Mouse (Mus musculus): Measurements from ENCODE around the gene Adamts17.
A peak's percentile ranks its signal among the peaks of the same experiment; 100 is the strongest.

Adamts17 gene

DNA sequence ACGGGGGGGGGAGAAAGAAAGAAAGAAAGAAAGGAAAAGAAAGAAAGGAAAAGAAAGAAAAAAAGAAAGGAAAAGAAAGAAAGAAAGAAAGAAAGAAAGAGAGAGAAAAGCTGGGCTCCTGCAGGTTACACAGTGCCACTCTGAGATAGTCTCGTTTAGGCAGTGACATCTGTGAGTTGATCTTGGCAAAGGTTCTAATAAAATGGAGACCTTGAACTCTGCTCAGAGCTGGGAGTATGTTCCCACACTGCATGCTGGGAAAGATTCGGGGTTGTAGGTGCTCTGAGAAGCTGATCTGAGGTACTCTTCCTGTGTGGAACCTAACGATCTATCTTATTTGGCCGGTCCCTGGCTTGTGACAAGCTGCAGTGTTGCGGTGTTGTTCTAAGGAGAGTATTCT is 7.0 kb downstream of the Adamts17 start:
- DNase-seq (ENCODE audit: low read depth, low spot score), result no peak

DNA sequence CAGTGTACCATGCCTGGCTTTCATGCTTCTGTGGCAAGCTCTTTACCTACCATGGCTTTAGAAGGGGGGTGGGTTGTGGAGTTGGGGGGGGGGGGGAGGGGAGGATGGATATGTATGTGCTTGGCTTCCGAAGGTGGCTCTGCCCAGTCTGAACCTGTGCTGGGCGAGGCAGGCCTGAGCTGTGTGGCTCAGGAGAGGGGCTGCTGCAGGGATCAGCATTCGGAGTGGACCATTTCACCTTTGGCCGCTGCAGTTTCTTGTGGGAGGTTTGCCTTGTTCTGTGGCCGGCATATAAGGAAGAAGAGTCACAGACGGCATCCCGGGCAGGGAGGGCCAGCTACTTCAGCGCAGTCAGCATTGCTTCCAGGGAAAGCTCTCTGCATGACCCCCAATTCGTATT is 7.8 kb downstream of the Adamts17 start:
- DNase-seq (ENCODE audit: low read depth, low spot score), result no peak

DNA sequence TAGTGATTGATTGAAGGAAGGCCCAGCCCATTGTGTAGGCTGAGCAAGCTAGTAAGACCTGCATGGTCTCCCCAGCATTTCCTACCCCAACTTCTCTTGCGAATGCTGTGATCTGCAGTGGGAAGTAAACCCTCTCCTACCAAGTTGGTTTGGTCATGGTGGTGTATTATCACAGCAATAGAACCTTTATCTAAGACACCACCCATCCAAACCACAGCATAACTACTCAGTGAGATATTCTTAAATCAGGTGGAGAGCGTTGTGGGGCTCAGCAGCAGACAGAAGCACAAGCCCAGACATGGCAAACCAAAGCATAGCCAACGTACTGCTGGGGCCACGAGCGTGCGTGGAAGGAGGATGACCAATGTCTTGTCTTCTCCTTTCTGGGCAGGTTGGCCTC is 9.8 kb downstream of the Adamts17 start:
- no peak for DNase-seq (ENCODE audit: low read depth, low spot score)

DNA sequence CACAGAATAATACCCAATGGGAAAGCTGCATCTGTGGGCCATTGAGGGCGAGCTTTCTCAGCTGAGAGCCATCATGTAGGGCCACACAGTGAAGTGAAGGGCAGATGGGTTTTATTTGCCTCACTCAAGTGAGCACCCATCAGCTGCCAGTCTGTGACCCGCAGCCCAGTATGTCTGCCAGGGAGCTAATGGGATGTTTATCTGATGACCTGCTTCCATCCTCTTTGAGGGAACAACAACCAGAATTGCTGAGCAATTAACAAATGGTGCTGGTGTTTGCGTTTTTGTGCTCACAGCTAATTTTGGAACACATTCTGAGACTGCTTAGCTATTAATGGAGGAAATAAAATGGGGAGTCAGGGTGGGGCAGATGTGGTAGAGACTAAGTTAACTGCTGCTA is 12.6 kb downstream of the Adamts17 start:
- no peak for DNase-seq (ENCODE audit: low read depth, low spot score)

DNA sequence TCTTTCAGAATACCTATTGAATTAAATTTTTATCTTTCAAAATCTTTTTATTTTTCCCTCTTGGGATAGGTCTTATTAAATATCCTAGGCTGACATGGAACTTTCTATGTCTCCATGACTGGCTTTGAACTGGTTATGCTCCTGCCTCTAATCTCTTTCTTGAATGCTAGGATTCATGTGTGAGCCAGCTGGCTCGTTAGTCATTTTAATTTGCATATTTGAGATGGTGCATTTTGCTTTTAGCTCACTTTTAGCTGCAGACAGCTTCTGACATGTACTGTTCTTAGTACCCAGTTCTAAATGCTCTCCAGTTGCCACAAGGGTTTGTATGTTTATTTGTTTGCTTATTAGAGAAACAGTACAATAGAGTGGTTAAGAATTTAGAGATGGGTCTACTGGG is 18.1 kb downstream of the Adamts17 start:
- DNase-seq (ENCODE audit: low read depth, low spot score), result no peak

DNA sequence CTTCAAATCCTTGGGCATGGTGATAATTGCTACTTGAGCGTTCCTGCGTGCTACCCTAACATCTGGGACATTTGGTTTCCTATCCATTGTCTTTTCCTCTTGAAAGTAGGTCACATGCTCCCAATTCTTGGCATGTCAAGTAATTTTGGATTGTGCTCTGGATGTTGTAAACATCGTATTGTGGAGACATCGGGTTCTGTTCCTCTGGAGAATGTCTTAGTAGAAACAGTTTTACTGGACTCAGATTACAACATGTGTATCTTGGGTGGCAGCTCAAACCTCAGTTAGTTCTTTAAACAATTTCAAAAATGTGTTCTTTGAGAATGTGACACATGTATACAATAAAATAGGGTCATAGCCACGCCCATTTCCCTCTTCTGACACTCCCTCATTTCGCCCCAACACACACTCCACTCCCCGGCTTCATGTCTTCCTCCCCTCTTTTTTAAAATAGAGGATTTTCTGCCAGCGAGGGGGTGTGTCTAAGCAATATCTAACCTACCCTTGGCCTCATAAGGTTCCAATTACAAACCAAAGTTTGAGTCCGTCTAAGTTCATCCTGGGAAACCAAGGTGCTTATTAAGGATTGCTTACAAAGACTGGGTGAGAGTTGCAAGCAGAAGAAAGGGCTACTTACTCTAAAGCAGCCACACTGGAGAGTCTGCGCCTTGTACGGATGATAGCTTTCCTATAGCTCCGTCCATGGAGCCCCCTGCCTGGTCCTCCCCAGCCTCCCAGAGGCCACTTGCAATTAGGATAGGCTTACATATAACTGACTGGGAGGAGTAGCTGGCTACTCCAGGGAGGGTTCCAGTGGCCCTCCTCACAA is 18.9 kb downstream of the Adamts17 start:
- DNase-seq (ENCODE audit: low read depth, low spot score), result no peak

DNA sequence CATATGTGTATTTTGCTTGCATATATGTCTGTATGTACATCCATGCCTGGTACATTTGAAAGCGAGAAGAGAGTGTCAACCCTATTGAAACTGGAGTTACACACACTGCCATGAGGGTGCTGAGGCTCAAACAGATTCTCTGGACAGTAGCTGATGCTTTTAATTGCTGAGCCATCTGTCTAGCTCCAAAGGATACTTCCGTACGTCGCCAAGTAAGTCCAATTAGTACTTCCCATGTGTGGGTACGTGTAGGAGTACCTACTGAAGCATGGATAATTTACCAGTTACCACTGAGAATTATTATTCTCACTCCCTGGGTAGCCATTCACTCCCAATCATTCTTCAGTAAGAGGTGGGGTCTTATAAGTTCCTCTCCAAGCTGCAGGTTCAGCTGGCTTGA is 19.7 kb downstream of the Adamts17 start:
- no peak for DNase-seq (ENCODE audit: low read depth, low spot score)

DNA sequence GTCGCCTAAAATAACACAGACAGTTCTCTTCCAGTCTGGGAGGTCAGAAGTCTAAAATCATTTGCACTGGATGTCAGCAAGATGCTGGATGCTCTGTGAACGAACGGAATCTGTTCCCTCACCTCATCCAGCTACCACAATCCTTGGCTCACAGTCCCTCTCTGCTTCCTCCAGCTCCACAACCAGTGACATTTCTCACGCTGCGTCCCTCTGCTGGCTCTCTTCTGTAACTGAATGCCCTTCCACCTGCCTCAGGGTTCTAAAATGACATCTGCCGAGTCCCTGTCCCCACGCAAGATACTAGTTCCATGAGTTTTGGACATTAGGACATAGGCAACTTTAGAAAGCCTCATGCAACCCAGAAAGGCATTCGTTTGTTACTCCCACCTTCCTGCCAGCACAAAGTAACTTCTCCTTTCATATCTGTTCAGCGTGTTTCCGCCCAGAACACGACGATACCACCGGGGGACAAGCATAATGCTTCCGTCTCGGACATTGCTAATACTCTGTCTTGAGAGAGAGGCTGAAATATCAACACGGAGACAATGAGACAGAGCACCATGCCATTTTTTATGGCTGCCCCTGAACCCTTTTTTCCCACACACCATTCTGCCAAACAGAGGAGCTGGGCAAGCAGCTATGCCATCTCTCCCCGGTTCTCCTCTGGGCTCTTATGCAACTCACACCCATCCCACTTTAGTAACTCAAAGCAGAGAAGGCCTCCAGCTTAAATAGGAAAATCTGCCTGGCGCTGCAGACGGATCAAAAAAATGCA is 27.6 kb downstream of the Adamts17 start:
- DNase-seq (ENCODE audit: low read depth, low spot score), result peak; percentile 65

DNA sequence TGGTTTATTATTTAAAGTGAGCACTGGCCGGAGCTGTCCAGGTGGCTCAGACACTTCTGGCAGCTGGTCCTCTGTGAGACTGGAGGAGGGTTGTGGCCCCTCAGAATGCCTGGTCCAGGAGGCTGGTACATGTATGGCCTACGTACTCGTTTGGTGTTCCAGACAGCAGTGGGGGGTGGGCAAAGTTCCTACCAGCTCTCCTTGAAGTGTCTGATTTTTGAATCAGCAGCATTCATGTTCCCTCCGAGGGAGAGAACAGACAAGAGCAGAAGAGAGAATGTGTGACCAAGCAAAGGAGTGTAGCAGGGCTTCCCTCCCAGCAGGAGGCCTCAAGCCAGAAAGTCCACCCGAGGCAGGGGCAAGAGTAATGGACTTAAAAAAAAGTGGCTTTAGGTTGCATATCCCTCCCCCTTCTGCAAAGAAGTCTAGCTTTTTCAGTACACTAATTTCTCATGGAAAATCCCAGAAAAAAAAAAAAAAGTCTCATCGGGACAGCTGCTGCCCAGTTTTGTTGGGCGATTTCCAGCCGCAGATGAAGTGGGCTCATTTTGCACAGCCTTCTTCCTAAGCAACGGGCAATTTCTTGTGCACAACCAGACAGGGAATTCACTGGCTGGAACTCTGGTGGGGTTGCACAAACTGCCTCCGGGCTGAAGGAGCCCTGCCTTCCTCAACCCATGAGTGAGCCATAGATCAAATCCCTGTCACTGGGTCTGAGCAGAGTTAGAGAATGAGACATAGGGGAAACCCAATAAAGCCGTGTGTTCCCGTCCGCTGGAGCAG is 28.4 kb downstream of the Adamts17 start:
- DNase-seq (ENCODE audit: low read depth, low spot score), result no peak

DNA sequence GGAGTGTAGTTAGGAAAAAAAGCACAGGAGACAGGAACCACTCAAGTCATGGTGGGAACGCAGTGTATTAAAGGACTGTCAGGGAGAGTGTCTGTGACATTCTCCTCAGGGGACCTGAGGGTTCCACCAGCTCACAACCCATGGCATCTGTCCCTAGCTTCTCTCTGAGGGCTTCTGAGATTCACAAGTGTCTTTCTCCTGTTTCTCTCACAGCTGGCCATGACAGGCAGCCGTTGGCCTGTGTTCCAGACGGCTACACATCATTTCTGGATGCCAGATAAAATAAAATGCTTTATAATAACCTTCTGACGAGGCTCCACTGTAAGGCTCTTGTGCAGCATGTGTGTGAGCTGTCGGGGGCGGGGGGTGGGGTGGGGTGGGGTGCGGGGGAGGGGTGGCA is 32.0 kb downstream of the Adamts17 start:
- DNase-seq (ENCODE audit: low read depth, low spot score), result no peak

DNA sequence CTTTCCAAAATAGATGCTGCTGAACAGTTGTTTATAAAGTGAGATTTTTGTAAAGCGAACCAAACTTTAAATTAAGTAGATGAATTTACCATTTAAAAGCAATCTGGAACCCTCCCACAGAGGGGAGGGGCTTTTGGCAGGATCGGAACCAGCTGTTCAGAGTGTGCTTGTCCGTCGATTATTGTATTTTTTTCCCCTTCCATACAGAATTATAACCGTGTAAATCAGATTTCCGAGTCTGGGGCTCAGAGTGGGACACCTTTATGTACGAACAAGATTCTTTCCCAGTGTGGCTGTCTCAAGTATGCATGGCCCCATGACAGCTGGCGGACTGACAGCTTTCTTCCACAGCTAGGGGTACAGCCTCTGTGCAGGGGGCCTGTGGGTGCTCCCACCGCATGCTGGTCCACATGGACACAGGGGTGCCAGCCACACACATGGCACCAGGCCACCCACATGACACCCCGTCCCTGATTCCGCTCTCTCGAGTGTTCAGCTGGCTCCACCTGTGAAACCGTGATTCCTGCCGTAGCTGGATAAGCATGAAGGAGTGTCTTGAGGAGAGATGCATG is 32.5 kb downstream of the Adamts17 start:
- no peak for DNase-seq (ENCODE audit: low read depth, low spot score)

DNA sequence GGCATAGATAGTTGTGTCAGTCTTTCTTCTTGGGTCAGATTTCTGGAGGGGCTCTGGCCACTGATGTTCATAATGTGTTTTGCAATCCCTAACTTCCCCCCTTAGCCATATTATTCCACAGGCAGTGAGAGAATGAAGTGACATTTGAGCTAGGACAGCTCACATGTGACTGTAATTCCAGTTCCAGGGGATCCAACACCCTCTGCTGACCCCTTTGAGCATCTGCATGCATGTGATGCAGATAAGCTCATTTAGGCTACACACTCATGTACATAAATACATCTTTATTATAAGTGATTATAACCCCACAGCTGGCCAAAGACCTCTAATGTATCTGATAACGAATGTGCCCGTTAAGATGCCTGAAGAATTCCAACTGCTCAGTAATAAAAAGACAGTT is 33.7 kb downstream of the Adamts17 start:
- DNase-seq (ENCODE audit: low read depth, low spot score), result no peak

DNA sequence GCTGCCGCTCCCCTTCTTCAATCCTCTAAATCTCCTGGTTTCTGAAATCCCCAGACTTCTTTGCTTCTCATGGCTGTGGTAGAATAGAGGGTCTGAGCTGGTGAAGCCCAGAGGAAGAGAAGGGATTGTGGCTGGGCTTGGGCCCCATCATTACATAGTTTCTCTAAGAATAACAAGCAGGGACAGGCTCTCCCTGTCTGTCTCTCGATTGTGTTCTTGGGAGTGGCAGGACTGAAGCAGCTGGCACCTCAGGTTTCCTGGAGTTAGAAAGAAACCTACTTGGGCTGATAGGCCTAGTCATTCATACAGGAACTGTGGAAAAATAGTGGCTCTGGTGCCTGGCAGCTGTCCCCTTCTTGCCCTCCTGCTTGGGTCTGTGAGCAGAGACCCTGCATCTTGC is 51.9 kb downstream of the Adamts17 start:
- DNase-seq (ENCODE audit: low read depth, low spot score), result no peak

DNA sequence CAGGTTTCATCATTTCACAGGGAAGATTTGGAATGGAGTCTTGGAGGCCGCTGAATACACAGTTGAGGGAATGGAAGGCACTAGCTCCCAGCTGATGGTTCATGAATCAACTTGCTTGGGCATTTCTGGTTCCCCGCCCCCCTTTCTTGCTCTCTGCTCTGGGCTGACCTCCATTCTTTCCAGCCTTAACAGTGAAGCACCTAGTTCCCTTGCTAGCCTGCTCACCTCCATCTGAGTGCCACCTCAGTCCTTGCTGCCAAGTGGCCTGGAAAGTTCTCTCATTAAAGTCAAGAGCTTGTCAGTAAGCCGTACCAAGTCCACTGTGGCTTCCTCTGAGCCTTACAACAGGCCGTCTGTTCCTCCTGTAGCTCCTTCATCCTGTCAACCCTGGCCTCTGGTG is 52.6 kb downstream of the Adamts17 start:
- no peak for DNase-seq (ENCODE audit: low read depth, low spot score)

DNA sequence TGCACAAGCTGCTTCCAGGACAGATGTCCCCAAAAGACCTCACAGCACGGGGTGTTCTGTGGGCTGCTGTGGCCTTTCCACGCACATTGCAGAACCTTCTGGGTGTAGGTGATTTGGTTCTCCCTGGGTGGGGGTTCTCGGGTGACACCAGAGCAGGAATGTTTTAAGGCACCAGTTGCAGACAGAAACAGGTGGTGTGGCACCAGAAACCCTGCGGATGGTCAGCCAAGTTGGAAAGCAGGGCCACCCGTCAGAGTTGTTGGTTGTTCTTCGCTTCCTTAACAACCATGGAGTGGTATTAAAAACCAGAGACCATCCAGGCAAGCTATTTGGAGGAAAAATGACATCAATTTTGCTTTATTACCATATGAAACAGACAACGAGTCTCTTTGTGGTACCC is 62.8 kb downstream of the Adamts17 start:
- DNase-seq (ENCODE audit: low read depth, low spot score), result no peak

DNA sequence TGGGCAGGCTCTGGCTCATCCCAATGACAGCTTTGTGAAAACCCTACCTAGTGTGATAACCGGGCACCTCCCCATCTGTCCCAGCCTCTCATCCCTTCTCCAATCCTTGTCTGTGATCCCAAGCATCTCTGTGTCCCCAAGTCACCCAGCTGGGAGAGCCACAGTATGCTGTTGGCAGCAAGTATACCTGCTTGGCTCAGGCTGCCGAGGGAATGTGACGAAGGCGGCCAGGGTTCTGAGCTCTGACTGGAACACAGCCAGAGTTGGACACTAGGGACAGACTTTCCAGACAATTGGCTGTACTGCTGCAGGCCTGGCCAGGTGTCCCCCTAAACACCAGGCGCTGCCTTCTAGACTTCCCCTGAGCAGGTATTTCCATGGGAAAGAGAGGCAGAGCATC is 63.5 kb downstream of the Adamts17 start:
- no peak for DNase-seq (ENCODE audit: low read depth, low spot score)

DNA sequence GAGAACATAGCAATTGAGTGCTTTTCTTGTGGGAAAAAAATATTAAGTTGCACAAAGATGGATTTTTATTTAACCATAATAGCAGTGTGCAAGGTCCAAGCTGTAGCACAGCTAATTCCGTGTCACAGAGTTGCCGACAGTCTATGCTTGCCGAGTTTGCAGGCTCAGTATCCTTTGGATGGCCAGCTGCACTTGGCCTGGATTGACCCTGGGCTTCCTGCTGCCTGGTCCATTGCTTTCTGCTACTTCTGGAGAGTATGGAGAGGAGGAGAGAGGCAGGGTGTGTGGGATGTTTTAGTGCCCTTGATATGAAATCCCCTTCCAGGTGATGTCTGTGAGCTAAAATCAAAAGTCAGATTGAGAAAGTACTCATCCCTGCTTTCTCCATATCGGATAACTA is 66.4 kb downstream of the Adamts17 start:
- no peak for DNase-seq (ENCODE audit: low read depth, low spot score)

DNA sequence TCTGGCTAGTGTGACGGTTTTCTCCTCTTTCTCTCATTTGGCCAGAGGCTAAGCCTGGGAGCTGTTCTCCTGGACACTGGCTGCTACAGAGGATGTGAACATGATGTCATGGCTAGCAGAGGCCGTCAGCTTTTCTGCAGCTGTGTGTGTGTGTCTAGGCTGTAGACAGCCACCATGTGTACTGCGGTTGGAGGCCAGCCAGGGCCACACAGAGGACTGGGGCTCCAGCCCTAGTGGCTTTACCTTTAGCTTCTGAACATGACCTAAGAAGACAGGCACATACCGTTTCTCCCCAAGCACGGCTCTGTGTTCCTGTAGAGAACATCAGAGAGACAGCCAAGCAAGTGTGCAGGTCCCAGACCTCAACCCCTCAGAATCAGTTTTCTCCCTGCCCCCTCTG is 73.3 kb downstream of the Adamts17 start:
- DNase-seq (ENCODE audit: low read depth, low spot score), result no peak

DNA sequence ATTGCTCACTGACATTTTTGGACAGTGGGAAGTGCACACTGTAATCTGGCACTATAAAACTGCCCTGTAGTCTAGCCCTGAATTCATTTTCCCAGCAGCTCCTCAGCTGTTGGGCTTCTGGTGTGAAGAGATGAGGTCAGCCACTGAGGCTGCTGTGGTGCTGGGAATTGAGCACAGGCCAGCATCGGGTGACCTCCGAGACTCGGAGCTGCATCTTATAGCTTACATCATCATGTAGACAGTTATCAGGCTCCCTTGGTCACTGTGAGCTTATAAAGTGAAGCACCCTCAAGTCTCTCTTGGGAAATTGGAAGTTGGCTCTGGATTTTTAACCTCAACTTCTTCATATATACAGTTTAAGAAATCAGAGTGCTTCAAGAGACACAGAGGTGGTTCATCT is 84.1 kb downstream of the Adamts17 start:
- DNase-seq (ENCODE audit: low read depth, low spot score), result no peak

DNA sequence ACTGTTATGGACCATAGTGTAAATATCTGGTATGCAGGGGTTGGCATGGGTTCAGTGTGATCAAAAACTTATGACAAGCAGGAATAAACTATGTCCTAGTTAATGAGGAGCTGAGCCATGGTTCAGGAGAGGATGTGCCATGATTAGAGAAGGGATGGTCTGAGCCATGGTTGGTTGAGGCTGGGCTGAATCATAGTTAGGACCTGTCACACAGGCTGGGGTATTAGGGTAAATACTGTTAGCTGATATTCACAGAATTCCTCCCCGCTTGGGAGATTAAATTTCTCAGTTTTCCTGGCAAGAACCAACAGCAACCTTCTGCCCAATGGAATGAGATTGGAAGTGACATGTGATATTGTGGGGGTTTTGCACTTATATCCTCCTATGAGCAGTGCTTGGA is 84.6 kb downstream of the Adamts17 start:
- DNase-seq (ENCODE audit: low read depth, low spot score), result no peak

DNA sequence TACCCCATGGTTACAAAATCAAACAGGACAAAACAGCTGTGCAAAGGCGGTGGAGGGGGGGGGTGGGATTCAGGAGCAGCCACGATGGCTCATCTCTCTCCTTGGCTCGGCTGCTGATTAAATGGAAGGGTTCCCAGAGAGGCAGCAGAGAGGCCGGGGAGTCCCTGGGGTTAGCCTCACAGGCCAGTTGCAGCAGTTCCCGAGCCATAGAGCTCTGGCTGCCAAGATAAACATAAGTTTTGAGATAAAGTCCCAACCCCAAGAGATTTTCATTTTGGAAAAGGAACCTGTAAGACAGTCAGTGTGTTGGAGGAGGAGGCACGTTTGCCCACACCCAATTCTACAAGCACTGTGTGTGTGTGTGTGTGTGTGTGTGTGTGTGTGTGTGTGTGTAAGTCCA is 89.7 kb downstream of the Adamts17 start:
- no peak for DNase-seq (ENCODE audit: low read depth, low spot score)

DNA sequence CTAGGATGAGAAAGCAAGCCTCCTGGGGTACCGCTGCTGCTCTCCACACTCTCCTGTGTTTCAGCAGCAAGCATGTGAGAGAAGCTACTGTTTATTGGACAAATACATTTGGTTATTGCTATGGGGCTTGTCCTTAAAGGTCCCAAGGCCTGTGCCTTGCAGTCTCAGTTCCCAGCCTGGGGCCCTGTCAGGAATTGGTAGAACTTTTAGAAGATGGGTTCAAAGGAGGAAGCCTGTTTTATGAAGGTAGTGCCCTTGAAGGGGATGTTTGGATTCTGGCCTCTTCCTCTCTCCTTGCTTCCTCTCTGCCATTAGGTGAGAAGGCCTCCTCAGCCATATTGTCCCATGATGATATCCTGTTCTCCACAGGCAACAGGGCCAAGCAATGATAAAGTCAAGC is 91.8 kb downstream of the Adamts17 start:
- no peak for DNase-seq (ENCODE audit: low read depth, low spot score)

All from A20 (cell line).